Mouse (Mus musculus): ENCODE measurements around the gene Cntd1. TPM values are rescaled to one million over a fixed set of nuclear protein-coding genes. Genes with fewer than 3 reads are reported as not detected.
A peak's percentile ranks its signal among the peaks of the same experiment; 100 is the strongest.

Cntd1 gene
- total RNA-seq (2012; rRNA removed) (2.5 and 3.4 TPM in 2 replicates), total RNA-seq (2014; rRNA removed) (0.65 and 0.98 TPM in 2 replicates), polyA plus RNA-seq (2012; ENCODE audit: insufficient read length, low read depth) (0.85 and 0.96 TPM in 2 replicates)

- peak; percentile 96 for DNase-seq (ENCODE audit: extremely low read depth)
- Histone ChIP-seq H3K36me3 (replicated peaks in 1 of 2; ENCODE audit: control insufficient read depth in 1 of 2, insufficient read depth in 1 of 2, low read length in 1 of 2) (peaks cover 14 to 43% of the 10 kb centered on the region in 2 experiments), H3K4me3 (replicated peaks in 1 of 3; ENCODE audit: low read depth in 2 of 3, low read length in 2 of 3, poor library complexity in 1 of 3) (peak within 1 kb of the TSS; percentile 77 to 91 (median 82)), H3K27ac (ENCODE audit: insufficient read depth, low read depth) (peak within 1 kb of the TSS; percentile 37; the same call in 1 of the 2 replicates), H3K79me2 (replicated peaks; ENCODE audit: control insufficient read depth, extremely low read depth, insufficient read depth, poor library complexity, severe bottlenecking) (no peaks in the 10 kb centered on the region; the same call in 1 of the 2 replicates), H3K4me2 (ENCODE audit: insufficient read depth, low read depth, poor library complexity, severe bottlenecking) (peak within 1 kb of the TSS; percentile 60), H3K27me3 (replicated peaks) (no peaks in the 10 kb centered on the region), H3K9me3 (replicated peaks; ENCODE audit: low read length) (no peaks in the 10 kb centered on the region), H3K9ac (ENCODE audit: insufficient read depth, low read depth) (peak within 1 kb of the TSS; percentile 66), H3K4me1 (ENCODE audit: control insufficient read depth in 1 of 2, insufficient read depth in 2 of 2) (peaks cover 13 to 42% of the 10 kb centered on the region in 2 experiments)
- TF ChIP-seq E2F4 (IDR thresholded peaks at IDR 0.05; ENCODE audit: insufficient replicate concordance, low read depth, low read length), result peak; percentile 92; the same call in 1 of the 2 replicates
- TF ChIP-seq USF2 (conservative IDR thresholded peaks at IDR 0.05; ENCODE audit: low read depth, low read length), result peak; percentile 60; the same call in 1 of the 2 replicates
- TF ChIP-seq ZC3H11A (IDR thresholded peaks at IDR 0.05; ENCODE audit: low read depth, low read length), result no peak
- peak; percentile 59 for TF ChIP-seq NRF1 (IDR thresholded peaks at IDR 0.05; ENCODE audit: low read depth, low read length)
- peak; percentile 99 for TF ChIP-seq MAX (IDR thresholded peaks at IDR 0.05; ENCODE audit: low read length)
- TF ChIP-seq JUND (conservative IDR thresholded peaks at IDR 0.05; ENCODE audit: low read depth, low read length), result peak; percentile 37; the same call in 1 of the 2 replicates
- peak; percentile 92 for TF ChIP-seq POLR2A (IDR thresholded peaks at IDR 0.05; ENCODE audit: low read depth, low read length)
- TF ChIP-seq SMC3 (IDR thresholded peaks at IDR 0.05; ENCODE audit: low read depth, low read length), result no peak
- peak; percentile 99 for TF ChIP-seq HCFC1 (IDR thresholded peaks at IDR 0.05; ENCODE audit: low read depth, low read length)
- TF ChIP-seq MAFK (IDR thresholded peaks at IDR 0.05; ENCODE audit: insufficient replicate concordance, low read length), result no peak
- TF ChIP-seq RCOR1 (conservative IDR thresholded peaks at IDR 0.05; ENCODE audit: low read depth, low read length), result no peak
- TF ChIP-seq ZMIZ1 (IDR thresholded peaks at IDR 0.05; ENCODE audit: low read depth, low read length), result peak; percentile 85
- TF ChIP-seq MAZ (IDR thresholded peaks at IDR 0.05; ENCODE audit: low read depth, low read length), result peak; percentile 62; the same call in 1 of the 2 replicates
- no peak for TF ChIP-seq UBTF (IDR thresholded peaks at IDR 0.05; ENCODE audit: low read depth, low read length)
- TF ChIP-seq ELF1 (IDR thresholded peaks at IDR 0.05; ENCODE audit: low read depth, low read length), result peak; percentile 98
- TF ChIP-seq POLR2AphosphoS2 (IDR thresholded peaks at IDR 0.05; ENCODE audit: low read depth, low read length), result no peak; the same call in 1 of the 2 replicates
- TF ChIP-seq ZKSCAN1 (IDR thresholded peaks at IDR 0.05; ENCODE audit: borderline replicate concordance, low read depth, low read length), result no peak
- TF ChIP-seq NELFE (IDR thresholded peaks at IDR 0.05; ENCODE audit: low read depth, low read length), result peak; percentile 93
- TF ChIP-seq IRF4 (IDR thresholded peaks at IDR 0.05; ENCODE audit: low read depth, low read length), result 0 out of 2 replicates have a peak, but pooled peaks have one; percentile 59
- TF ChIP-seq TBP (conservative IDR thresholded peaks at IDR 0.05; ENCODE audit: low read depth, low read length), result peak; percentile 85
- peak; percentile 90 for TF ChIP-seq MYC (IDR thresholded peaks at IDR 0.05; ENCODE audit: low read depth, low read length)
- peak; percentile 81 for TF ChIP-seq CHD2 (IDR thresholded peaks at IDR 0.05; ENCODE audit: low read length)
- no peak for TF ChIP-seq BHLHE40 (IDR thresholded peaks at IDR 0.05; ENCODE audit: low read depth, low read length)
- TF ChIP-seq KAT2A (IDR thresholded peaks at IDR 0.05; ENCODE audit: insufficient replicate concordance, low read length), result peak; percentile 98
- TF ChIP-seq MEF2A (IDR thresholded peaks at IDR 0.05; ENCODE audit: borderline replicate concordance, low read depth, low read length), result peak; percentile 73; the same call in 1 of the 2 replicates
- peak; percentile 74; the same call in 1 of the 2 replicates for TF ChIP-seq GABPA (IDR thresholded peaks at IDR 0.05; ENCODE audit: insufficient replicate concordance, low read depth, low read length)
- peak; percentile 33; the same call in 1 of the 2 replicates for TF ChIP-seq ETS1 (conservative IDR thresholded peaks at IDR 0.05; ENCODE audit: low read depth, low read length)
- TF ChIP-seq SIN3A (IDR thresholded peaks at IDR 0.05; ENCODE audit: low read length), result peak; percentile 91
- peak; percentile 22; the same call in 1 of the 2 replicates for TF ChIP-seq USF1 (IDR thresholded peaks at IDR 0.05; ENCODE audit: low read depth, low read length)
- no peak for TF ChIP-seq ZNF384 (IDR thresholded peaks at IDR 0.05; ENCODE audit: low read depth, low read length)
- no peak for TF ChIP-seq EP300 (IDR thresholded peaks at IDR 0.05; ENCODE audit: low read length)
- TF ChIP-seq TCF12 (IDR thresholded peaks at IDR 0.05; ENCODE audit: low read depth, low read length), result peak; percentile 88
- peak; percentile 86 for TF ChIP-seq MXI1 (IDR thresholded peaks at IDR 0.05; ENCODE audit: low read depth, low read length)
- TF ChIP-seq CHD1 (IDR thresholded peaks at IDR 0.05; ENCODE audit: low read depth, low read length), result no peak
- no peak for TF ChIP-seq RAD21 (IDR thresholded peaks at IDR 0.05; ENCODE audit: low read depth, low read length)
- dilution Hi-C loops (cut with MboI; ENCODE audit: extremely low pct_ligation_motif_present, extremely low pct_unique_long_range_greater_than_20kb, low sequenced_read_pairs), result no loop called here
- in situ Hi-C loops (cut with MboI; ENCODE audit: low pct_ligation_motif_present, low pct_unique_long_range_greater_than_20kb, low sequenced_read_pairs), result no loop called here
Measured at GRCm38 (mm10) chr11:101278223-101279192, at the start of gene Cntd1, which contains the start of gene Coa3. Cntd1 (plus strand) TSS chr11:101279012. Coa3 (minus strand) TSS chr11:101279114.
